Mouse (Mus musculus): Measurements from ENCODE around the gene Olfr497.

Gene Olfr497

DNA sequence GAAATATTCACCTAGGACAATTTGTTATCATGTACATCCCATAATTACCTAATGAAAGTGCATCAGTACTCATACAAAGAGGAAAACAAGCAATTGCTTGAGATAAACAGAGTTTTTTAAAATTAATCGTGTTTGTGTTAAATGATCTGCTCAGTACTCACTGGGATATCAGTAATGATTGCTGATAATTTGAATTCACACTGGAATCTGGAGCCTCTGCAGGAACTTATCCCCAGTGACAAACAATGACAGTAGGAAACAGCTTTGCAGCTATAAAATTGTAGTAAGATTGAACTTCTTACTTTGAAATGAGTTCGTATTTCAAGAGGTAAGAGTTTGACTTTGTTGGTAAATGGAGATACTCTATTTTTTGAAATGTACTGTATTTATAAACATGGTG lies at the start of gene Olfr497:
Olfr497 (plus strand) TSS at position 301 of the 400 bp plus-strand sequence.
- no peak for DNase-seq

DNA sequence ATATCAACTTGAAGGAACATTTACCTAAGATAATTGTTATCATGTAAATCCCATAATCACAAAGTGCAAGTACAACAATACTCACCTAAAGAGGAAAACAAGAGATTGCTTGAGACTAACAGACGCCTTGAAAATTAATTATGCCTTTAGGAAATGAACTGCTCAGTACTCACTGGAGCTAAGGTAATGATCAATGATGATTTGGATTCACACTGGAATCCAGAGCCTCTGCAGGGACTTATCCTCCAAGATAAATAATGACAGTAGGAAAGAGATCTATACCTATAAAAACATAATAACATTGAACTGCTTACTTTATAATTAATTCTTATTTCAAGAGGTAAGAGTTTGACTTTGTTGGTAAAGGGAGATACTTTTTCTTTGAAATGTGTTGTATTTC lies 27.4 kb upstream of the Olfr497 start, which contains the start of gene Olfr495:
Olfr495 (plus strand) TSS at position 301 of the 400 bp plus-strand sequence.
- DNase-seq, result no peak

DNA sequence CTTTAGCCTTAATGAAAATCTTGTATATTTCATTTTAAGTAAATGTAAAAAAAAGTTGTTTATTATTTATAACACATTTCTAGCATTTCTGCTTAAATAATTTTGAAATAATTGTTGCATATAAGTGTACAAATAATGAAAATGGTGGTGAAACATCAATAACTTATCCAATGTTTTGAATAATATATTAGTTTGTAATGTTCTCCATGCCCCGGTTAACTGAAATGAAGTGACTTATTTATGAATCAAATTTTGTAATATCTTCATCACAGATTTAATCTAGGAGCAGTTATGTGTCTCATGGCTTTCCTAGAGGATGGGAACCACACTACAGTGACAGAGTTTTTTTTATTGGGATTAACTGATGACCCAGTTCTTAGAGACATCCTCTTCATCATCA lies 44.8 kb downstream of the Olfr497 start, which contains the start of gene Olfr498:
Olfr498 (plus strand) TSS at position 301 of the 400 bp plus-strand sequence.
- DNase-seq, result no peak

Data from kidney, adult 11 months (tissue).